Mouse (Mus musculus): Measurements from ENCODE around the gene Dnaja2.

DNA sequence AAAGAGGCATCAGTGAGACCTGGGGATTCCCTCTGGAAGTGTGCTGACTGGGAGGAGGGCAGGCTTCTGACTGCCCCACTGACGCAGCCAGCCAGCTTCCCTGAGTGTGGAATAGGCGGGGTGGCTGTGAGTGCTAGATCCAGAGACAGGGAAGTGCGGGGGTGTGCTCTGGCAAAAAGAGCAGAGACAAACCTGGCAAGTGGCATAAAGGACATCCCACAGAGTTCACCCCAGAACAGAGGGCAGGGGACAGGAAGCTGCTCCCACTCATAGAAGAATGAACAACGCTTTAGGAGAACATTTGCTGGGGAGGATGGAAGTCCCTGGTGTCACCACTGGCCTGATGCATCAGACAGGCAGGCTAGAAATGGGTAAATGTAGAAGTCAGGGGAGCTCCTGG is 37.8 kb downstream of the Dnaja2 start:
- no peak for TF ChIP-seq CTCF (IDR thresholded peaks at IDR 0.05; ENCODE audit: insufficient read depth, low read length)
- TF ChIP-seq POLR2A (IDR thresholded peaks at IDR 0.05; ENCODE audit: borderline replicate concordance, extremely low read depth, low read depth, low read length), result no peak
